ENCODE assay signal across 17 mouse cellular contexts in the genomic region with DNA sequence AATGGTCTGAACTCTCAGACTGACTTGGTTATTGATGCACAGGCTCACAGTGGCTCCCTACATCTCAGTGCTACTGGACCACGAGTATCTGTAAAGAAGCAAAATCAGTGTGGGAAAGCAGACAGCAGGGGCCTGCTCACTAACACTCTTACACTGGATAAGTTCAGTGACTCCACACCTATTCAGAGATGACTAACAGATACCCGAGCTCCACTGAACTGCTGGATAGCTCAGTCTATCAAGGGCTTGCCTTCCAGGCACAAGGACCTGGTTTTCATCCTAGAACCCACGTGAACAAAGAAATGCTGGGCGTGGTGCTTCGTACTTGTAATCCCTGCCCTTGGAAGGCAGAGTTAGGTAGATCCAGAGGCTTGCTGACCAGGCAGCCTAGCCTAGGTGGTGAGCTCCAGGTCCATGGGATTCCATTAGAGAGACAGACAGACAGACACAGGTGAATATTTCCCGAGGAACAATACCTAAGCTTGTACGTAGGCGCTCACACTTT. TPM values are rescaled to one million over a fixed set of nuclear protein-coding genes. Genes with fewer than 3 reads are reported as not detected.
A peak's percentile ranks its signal among the peaks of the same experiment; 100 is the strongest.
DNase-seq lines count a peak whose midpoint lies in the region; ATAC-seq and TF ChIP-seq lines count a peak whose summit lies in the region.
"Had no signal": no experiment of that assay in that cellular context is flagged by ENCODE, and none has a peak within 500 bp of the region (broad histone marks: within the 10 kb centered on the region; RNA-seq: fewer than 3 reads in every experiment).

No protein-coding gene starts in this region.

- H3K9ac ChIP-seq in heart, embryonic 11.5 days (ENCODE audit: low read depth, low read length): no peak overlapping the region
- H3K9ac ChIP-seq in liver, embryonic 13.5 days: no peak overlapping the region
- no peak overlapping the region for H3K9ac ChIP-seq in liver, postnatal 0 days (replicated peaks)
- H3K9ac ChIP-seq in forebrain, embryonic 16.5 days (replicated peaks; ENCODE audit: low read depth, low read length): no peak overlapping the region
- H3K9ac ChIP-seq: forebrain, postnatal 0 days; limb, embryonic 15.5 days had no signal

- TF ChIP-seq CTCF in liver, postnatal 0 days (IDR thresholded peaks at IDR 0.05; ENCODE audit: low read depth): no peak

- 58% methylated on average over 8 of the region's 8 CpGs for WGBS in heart, embryonic 11.5 days (ENCODE audit: insufficient replicate concordance)
- WGBS in liver, embryonic 13.5 days (ENCODE audit: insufficient replicate concordance): 72% methylated on average over 8 of the region's 8 CpGs
- 82% methylated on average over 8 of the region's 8 CpGs for WGBS in liver, postnatal 0 days (ENCODE audit: insufficient replicate concordance)
- WGBS in forebrain, embryonic 16.5 days: 89% methylated on average over 8 of the region's 8 CpGs

- H3K4me1 ChIP-seq in heart, embryonic 11.5 days (ENCODE audit: control insufficient read depth, insufficient read depth, low read length): peaks cover 13% of the 10 kb centered on the region; the same call in 1 of the 2 replicates
- H3K4me1 ChIP-seq in liver, embryonic 13.5 days (replicated peaks): peaks cover 40% of the 10 kb centered on the region
- peaks cover 21% of the 10 kb centered on the region for H3K4me1 ChIP-seq in liver, postnatal 0 days (ENCODE audit: insufficient read depth)
- peaks cover 2% of the 10 kb centered on the region; the same call in 1 of the 2 replicates for H3K4me1 ChIP-seq in forebrain, embryonic 16.5 days (replicated peaks; ENCODE audit: control insufficient read depth, insufficient read depth, low read length)
- H3K4me1 ChIP-seq: embryonic facial prominence, embryonic 10.5 days had no signal

- H3K36me3 ChIP-seq in heart, embryonic 11.5 days (ENCODE audit: control insufficient read depth, insufficient read depth, low read length): no peaks in the 10 kb centered on the region
- H3K36me3 ChIP-seq in liver, embryonic 13.5 days: no peaks in the 10 kb centered on the region
- no peaks in the 10 kb centered on the region for H3K36me3 ChIP-seq in liver, postnatal 0 days (replicated peaks; ENCODE audit: insufficient read depth, low read length)
- no peaks in the 10 kb centered on the region for H3K36me3 ChIP-seq in forebrain, embryonic 16.5 days (ENCODE audit: control insufficient read depth, insufficient read depth)
- H3K36me3 ChIP-seq: limb, embryonic 15.5 days had no signal

- DNase-seq in heart, adult 9 months (ENCODE audit: low spot score in 2 of 2): no peak
- DNase-seq in liver, embryonic 13.5 days: no peak
- DNase-seq in liver, postnatal 0 days: no peak
- DNase-seq in ZHBTc4 (ENCODE audit: low read depth, low spot score): peak; percentile 45
- DNase-seq in left cerebral cortex, adult 11 months (ENCODE audit: low spot score): no peak
- DNase-seq: forebrain, postnatal 0 days; gastrocnemius, postnatal 10 days; kidney, adult 8-10 months; kidney, postnatal 4 days; right cerebral cortex, adult 18-20 months had no signal

- no peak overlapping the region for H3K4me3 ChIP-seq in heart, embryonic 11.5 days (ENCODE audit: low read depth, low read length)
- H3K4me3 ChIP-seq in liver, embryonic 13.5 days (replicated peaks): no peak overlapping the region
- H3K4me3 ChIP-seq in liver, postnatal 0 days (ENCODE audit: low read depth, low read length): no peak overlapping the region
- H3K4me3 ChIP-seq in forebrain, embryonic 16.5 days (replicated peaks; ENCODE audit: low read length): no peak overlapping the region
- H3K4me3 ChIP-seq: embryonic facial prominence, embryonic 10.5 days; erythroblast, embryonic 14.5 days; hindbrain, embryonic 10.5 days; limb, embryonic 15.5 days had no signal

- H3K27ac ChIP-seq in heart, embryonic 11.5 days (ENCODE audit: low read depth, low read length): no peak overlapping the region
- peak overlapping the region; percentile 72; the same call in 1 of the 2 replicates for H3K27ac ChIP-seq in liver, embryonic 13.5 days
- H3K27ac ChIP-seq in liver, postnatal 0 days (ENCODE audit: low read depth): no peak overlapping the region; the same call in 1 of the 2 replicates
- H3K27ac ChIP-seq in forebrain, embryonic 16.5 days (ENCODE audit: low read length): no peak overlapping the region
- H3K27ac ChIP-seq: embryonic facial prominence, embryonic 10.5 days; hindbrain, embryonic 10.5 days; limb, embryonic 15.5 days had no signal

- H3K4me2 ChIP-seq in heart, embryonic 11.5 days: 0 out of 2 replicates have a peak overlapping the region, but pooled peaks have one; percentile 2
- H3K4me2 ChIP-seq in liver, embryonic 13.5 days: no peak overlapping the region
- H3K4me2 ChIP-seq in liver, postnatal 0 days (ENCODE audit: low read depth, low read length): no peak overlapping the region; the same call in 1 of the 2 replicates
- no peak overlapping the region for H3K4me2 ChIP-seq in forebrain, embryonic 16.5 days (ENCODE audit: low read length)
- H3K4me2 ChIP-seq: limb, embryonic 15.5 days had no signal

- no peak for ATAC-seq in heart, embryonic 11.5 days (replicated peaks; ENCODE audit: insufficient number of reproducible peaks, low FRiP score, low TSS enrichment)
- peak; percentile 47; the same call in 1 of the 2 replicates for ATAC-seq in liver, embryonic 13.5 days (ENCODE audit: low read depth)
- no peak; the same call in 1 of the 2 replicates for ATAC-seq in liver, postnatal 0 days
- no peak for ATAC-seq in forebrain, embryonic 16.5 days
- ATAC-seq: forebrain, postnatal 0 days; lung, postnatal 0 days had no signal

- no peaks in the 10 kb centered on the region for H3K9me3 ChIP-seq in heart, embryonic 11.5 days (replicated peaks; ENCODE audit: control insufficient read depth, low read length)
- H3K9me3 ChIP-seq in liver, embryonic 13.5 days (replicated peaks): no peaks in the 10 kb centered on the region
- H3K9me3 ChIP-seq in liver, postnatal 0 days (ENCODE audit: low read length): no peaks in the 10 kb centered on the region
- H3K9me3 ChIP-seq in forebrain, embryonic 16.5 days (ENCODE audit: control insufficient read depth, low read length): no peaks in the 10 kb centered on the region
- H3K9me3 ChIP-seq: embryonic facial prominence, embryonic 10.5 days; hindbrain, embryonic 10.5 days; limb, embryonic 15.5 days had no signal

- H3K27me3 ChIP-seq in heart, embryonic 11.5 days (ENCODE audit: control insufficient read depth, insufficient read depth, low read length): peaks cover 55% of the 10 kb centered on the region
- H3K27me3 ChIP-seq in liver, embryonic 13.5 days: peaks cover 7% of the 10 kb centered on the region; the same call in 1 of the 2 replicates
- no peaks in the 10 kb centered on the region for H3K27me3 ChIP-seq in liver, postnatal 0 days (ENCODE audit: insufficient read depth, low read length)
- H3K27me3 ChIP-seq in forebrain, embryonic 16.5 days (replicated peaks; ENCODE audit: control insufficient read depth, insufficient read depth, low read length): no peaks in the 10 kb centered on the region
- H3K27me3 ChIP-seq: limb, embryonic 15.5 days had no signal

- TF ChIP-seq EP300 in liver, postnatal 0 days (IDR thresholded peaks at IDR 0.05; ENCODE audit: low read depth): no peak

RNA-seq across cellular contexts. Expression of a gene that starts 8.2 kb away (rescaled TPM):
- polyA plus RNA-seq in heart, embryonic 11.5 days (2014; fragmentation: Nextera tagmentation; extraction: Ambion mirVana): 0.38 and 0.64 TPM in 2 replicates
- 0.13 and 0.20 TPM in 2 replicates for polyA plus RNA-seq in liver, embryonic 13.5 days (2015; fragmentation: Nextera tagmentation; extraction: Ambion mirVana)
- 0.39 and 0.74 TPM in 2 replicates for polyA plus RNA-seq in liver, postnatal 0 days (2015; fragmentation: Nextera tagmentation; extraction: Ambion mirVana)
- 1.0 and 1.6 TPM in 2 replicates for polyA plus RNA-seq in forebrain, embryonic 16.5 days (2015; fragmentation: Nextera tagmentation; extraction: Ambion mirVana)
- polyA plus RNA-seq: erythroblast, embryonic 14.5 days had no signal

RNA-seq across cellular contexts. Expression of a gene that starts 59.1 kb away (rescaled TPM):
- 92.0 and 98.2 TPM in 2 replicates for polyA plus RNA-seq in heart, embryonic 11.5 days (2014; fragmentation: Nextera tagmentation; extraction: Ambion mirVana)
- polyA plus RNA-seq in liver, embryonic 13.5 days (2015; fragmentation: Nextera tagmentation; extraction: Ambion mirVana): 95.6 and 101 TPM in 2 replicates
- 45.4 and 53.0 TPM in 2 replicates for polyA plus RNA-seq in liver, postnatal 0 days (2015; fragmentation: Nextera tagmentation; extraction: Ambion mirVana)
- 75.7 and 77.8 TPM in 2 replicates for polyA plus RNA-seq in forebrain, embryonic 16.5 days (2015; fragmentation: Nextera tagmentation; extraction: Ambion mirVana)
